Mouse (Mus musculus): ENCODE measurements around the gene Bcl2l15. TPM values are rescaled to one million over a fixed set of nuclear protein-coding genes. Genes with fewer than 3 reads are reported as not detected.
A peak's percentile ranks its signal among the peaks of the same experiment; 100 is the strongest.
"Not testable (repeated sequence)": the region's sequence is repeated elsewhere in the genome, so short reads cannot be mapped to it uniquely, and the experiment has no call there.

The Bcl2l15 gene
- polyA plus RNA-seq, 1 experiment from 2014 or later: not detected

GRCm38 (mm10) chr3:103801631-103802531 lies 30.5 kb upstream of the Bcl2l15 start:
- Histone ChIP-seq H3K4me1 (no peaks in the 10 kb centered on the region), H3K27ac (no peak overlapping the region), H3K4me2 (replicated peaks) (no peak overlapping the region), H3K9ac (no peak overlapping the region), H3K9me3 (no peaks in the 10 kb centered on the region), H3K27me3 (replicated peaks) (no peaks in the 10 kb centered on the region), H3K4me3 (no peak overlapping the region), H3K36me3 (peaks cover 36% of the 10 kb centered on the region)
- WGBS: 85% methylated on average over 10 of the region's 10 CpGs
- ATAC-seq (ENCODE audit: low FRiP score, low read depth): no peak

- Histone ChIP-seq H3K4me2 (replicated peaks) (no peak overlapping the region), H3K36me3 (peaks cover 37% of the 10 kb centered on the region), H3K27me3 (replicated peaks) (no peaks in the 10 kb centered on the region), H3K9me3 (no peaks in the 10 kb centered on the region), H3K4me1 (peaks cover under 1% of the 10 kb centered on the region; the same call in 1 of the 2 replicates), H3K9ac (no peak overlapping the region), H3K27ac (no peak overlapping the region), H3K4me3 (no peak overlapping the region)
- WGBS: 91% methylated on average over 8 of the region's 8 CpGs
- no peak for ATAC-seq (ENCODE audit: low FRiP score, low read depth)
These were observed 29.5 kb upstream of the Bcl2l15 start for GRCm38 (mm10) chr3:103802861-103803260.

GRCm38 (mm10) chr3:103805671-103806070 lies 26.7 kb upstream of the Bcl2l15 start:
- no peaks in the 10 kb centered on the region for H3K27me3 ChIP-seq (replicated peaks)
- H3K36me3 ChIP-seq: peaks cover 37% of the 10 kb centered on the region
- no peak overlapping the region for H3K9ac ChIP-seq
- H3K4me3 ChIP-seq: no peak overlapping the region
- 95% methylated on average over 1 of the region's 1 CpGs for WGBS
- H3K9me3 ChIP-seq: no peaks in the 10 kb centered on the region
- no peak overlapping the region for H3K4me2 ChIP-seq (replicated peaks)
- H3K27ac ChIP-seq: no peak overlapping the region
- ATAC-seq (ENCODE audit: low FRiP score, low read depth): no peak
- H3K4me1 ChIP-seq: peaks cover 13% of the 10 kb centered on the region

- peak; percentile 98 for ATAC-seq (ENCODE audit: low FRiP score, low read depth)
- under 1% methylated on average over 64 of the region's 70 CpGs for WGBS
- H3K27me3 ChIP-seq (replicated peaks): no peaks in the 10 kb centered on the region
- H3K36me3 ChIP-seq: peaks cover 18% of the 10 kb centered on the region; the same call in 1 of the 2 replicates
- peak within 1 kb of the TSS; percentile 83 for H3K4me2 ChIP-seq (replicated peaks)
- peaks cover 13% of the 10 kb centered on the region for H3K4me1 ChIP-seq
- H3K9ac ChIP-seq: peak within 1 kb of the TSS; percentile 76
- peak within 1 kb of the TSS; percentile 82; the same call in 1 of the 2 replicates for H3K27ac ChIP-seq
- H3K4me3 ChIP-seq: peak within 1 kb of the TSS; percentile 75
- H3K9me3 ChIP-seq: no peaks in the 10 kb centered on the region
These were observed 23.3 kb upstream of the Bcl2l15 start, which contains the start of the genes Dclre1b, Ap4b1 and Gm43064 for GRCm38 (mm10) chr3:103808891-103809798. Gene Dclre1b, minus strand, starts transcription at chr3:103809444. Gene Ap4b1, plus strand, starts transcription at chr3:103809520. Gene Gm43064, plus strand, starts transcription at chr3:103809573.

GRCm38 (mm10) chr3:103809799-103810150 lies 22.6 kb upstream of the Bcl2l15 start:
- ATAC-seq (ENCODE audit: low FRiP score, low read depth): peak; percentile 74
- Histone ChIP-seq H3K4me3 (peak overlapping the region; percentile 75), H3K9ac (peak overlapping the region; percentile 74), H3K4me1 (peaks cover 13% of the 10 kb centered on the region), H3K27me3 (replicated peaks) (no peaks in the 10 kb centered on the region), H3K27ac (peak overlapping the region; percentile 82; the same call in 1 of the 2 replicates), H3K9me3 (no peaks in the 10 kb centered on the region), H3K4me2 (replicated peaks) (peak overlapping the region; percentile 83), H3K36me3 (peaks cover 16% of the 10 kb centered on the region; the same call in 1 of the 2 replicates)
- WGBS: 5% methylated on average over 14 of the region's 14 CpGs

- WGBS: 87% methylated on average over 6 of the region's 6 CpGs
- Histone ChIP-seq H3K4me2 (replicated peaks) (no peak overlapping the region), H3K27ac (no peak overlapping the region), H3K36me3 (peaks cover 20% of the 10 kb centered on the region), H3K9ac (no peak overlapping the region), H3K27me3 (replicated peaks) (no peaks in the 10 kb centered on the region), H3K4me3 (no peak overlapping the region), H3K4me1 (peaks cover 13% of the 10 kb centered on the region), H3K9me3 (no peaks in the 10 kb centered on the region)
- no peak for ATAC-seq (ENCODE audit: low FRiP score, low read depth)
These were observed 21.4 kb upstream of the Bcl2l15 start for GRCm38 (mm10) chr3:103810967-103811366.

GRCm38 (mm10) chr3:103827548-103827947 lies 4.9 kb upstream of the Bcl2l15 start:
- H3K9ac ChIP-seq: no peak overlapping the region
- H3K36me3 ChIP-seq: no peaks in the 10 kb centered on the region; the same call in 1 of the 2 replicates
- H3K27me3 ChIP-seq (replicated peaks): no peaks in the 10 kb centered on the region
- no peak overlapping the region for H3K27ac ChIP-seq
- no peak overlapping the region for H3K4me2 ChIP-seq (replicated peaks)
- H3K4me1 ChIP-seq: no peaks in the 10 kb centered on the region
- no peak overlapping the region for H3K4me3 ChIP-seq
- no peaks in the 10 kb centered on the region for H3K9me3 ChIP-seq
- no peak for ATAC-seq (ENCODE audit: low FRiP score, low read depth)

- no peak overlapping the region for H3K4me3 ChIP-seq
- H3K27me3 ChIP-seq (replicated peaks): no peaks in the 10 kb centered on the region
- H3K27ac ChIP-seq: no peak overlapping the region
- no peaks in the 10 kb centered on the region for H3K9me3 ChIP-seq
- no peaks in the 10 kb centered on the region for H3K4me1 ChIP-seq
- 87% methylated on average over 3 of the region's 3 CpGs for WGBS
- no peaks in the 10 kb centered on the region for H3K36me3 ChIP-seq
- no peak for ATAC-seq (ENCODE audit: low FRiP score, low read depth)
- no peak overlapping the region for H3K9ac ChIP-seq
- no peak overlapping the region for H3K4me2 ChIP-seq (replicated peaks)
These were observed 3.4 kb upstream of the Bcl2l15 start for GRCm38 (mm10) chr3:103829036-103829435.

- not testable (repeated sequence) for H3K9me3 ChIP-seq; H3K9ac ChIP-seq; H3K4me1 ChIP-seq; H3K4me2 ChIP-seq (replicated peaks); H3K27me3 ChIP-seq (replicated peaks); H3K36me3 ChIP-seq; H3K27ac ChIP-seq; H3K4me3 ChIP-seq; ATAC-seq (ENCODE audit: low FRiP score, low read depth)
- 68% methylated on average over 1 of the region's 1 CpGs for WGBS
These were observed 1.7 kb upstream of the Bcl2l15 start for GRCm38 (mm10) chr3:103830681-103831080.

GRCm38 (mm10) chr3:103831146-103831545 lies 1.3 kb upstream of the Bcl2l15 start:
- no peak overlapping the region for H3K4me3 ChIP-seq
- H3K27me3 ChIP-seq (replicated peaks): no peaks in the 10 kb centered on the region
- no peak overlapping the region for H3K9ac ChIP-seq
- no peaks in the 10 kb centered on the region for H3K9me3 ChIP-seq
- no peak for ATAC-seq (ENCODE audit: low FRiP score, low read depth)
- H3K27ac ChIP-seq: no peak overlapping the region
- WGBS: 88% methylated on average over 7 of the region's 7 CpGs
- no peak overlapping the region for H3K4me2 ChIP-seq (replicated peaks)
- no peaks in the 10 kb centered on the region for H3K36me3 ChIP-seq
- no peaks in the 10 kb centered on the region for H3K4me1 ChIP-seq

- H3K9me3 ChIP-seq: no peaks in the 10 kb centered on the region
- no peaks in the 10 kb centered on the region for H3K36me3 ChIP-seq
- 91% methylated on average over 2 of the region's 2 CpGs for whole genome bisulfite sequencing
- no peak overlapping the region for H3K9ac ChIP-seq
- no peak for ATAC-seq (ENCODE audit: low FRiP score, low read depth)
- H3K27me3 ChIP-seq (replicated peaks): no peaks in the 10 kb centered on the region
- no peak overlapping the region for H3K4me2 ChIP-seq (replicated peaks)
- H3K4me3 ChIP-seq: no peak overlapping the region
- H3K4me1 ChIP-seq: no peaks in the 10 kb centered on the region
- H3K27ac ChIP-seq: no peak overlapping the region
These were observed 1.6 kb downstream of the Bcl2l15 start for GRCm38 (mm10) chr3:103834001-103834400.

All from neural tube, embryonic 12.5 days (tissue).